Mouse (Mus musculus) liver, embryonic 12.5 days (tissue): ENCODE measurements around the gene Syvn1. TPM values are rescaled to one million over a fixed set of nuclear protein-coding genes. Genes with fewer than 3 reads are reported as not detected.
"Not testable (repeated sequence)": the region's sequence is repeated elsewhere in the genome, so short reads cannot be mapped to it uniquely, and the experiment has no call there.

ENCODE experiments used
- ATAC-seq: fragments of 200-750 bp; cut with Nextera tagmentation; 2 replicates; pipeline ENCODE4 v1.8.0; 2017; ENCODE audit warnings: moderate number of reproducible peaks, mild to moderate bottlenecking, moderate library complexity
- H3K27ac ChIP-seq: fragments of 300-500 bp; sonication (generic); 2 replicates; pipeline ENCODE4 v1.5.1; 2016; ENCODE audit warnings: mild to moderate bottlenecking
- H3K27me3 ChIP-seq: fragments of 300-500 bp; sonication (generic); replicated peaks from 2 replicates; pipeline ENCODE4 v1.6.1; 2016; ENCODE audit warnings: mild to moderate bottlenecking, moderate library complexity
- H3K36me3 ChIP-seq: fragments of 300-500 bp; sonication (generic); 2 replicates; pipeline ENCODE4 v1.6.1; 2016; ENCODE audit warnings: mild to moderate bottlenecking, moderate library complexity
- H3K4me1 ChIP-seq: fragments of 300-500 bp; sonication (generic); 2 replicates; pipeline ENCODE4 v1.6.1; 2016
- H3K4me2 ChIP-seq: fragments of 300-500 bp; sonication (generic); 2 replicates; pipeline ENCODE4 v1.6.1; 2016; ENCODE audit warnings: mild to moderate bottlenecking, moderate library complexity
- H3K4me3 ChIP-seq: fragments of 300-500 bp; sonication (generic); 2 replicates; pipeline ENCODE4 v1.5.1; 2016; ENCODE audit warnings: mild to moderate bottlenecking, moderate library complexity
- H3K9ac ChIP-seq: fragments of 300-500 bp; sonication (generic); 2 replicates; pipeline ENCODE4 v1.6.1; 2016; ENCODE audit warnings: mild to moderate bottlenecking, moderate library complexity
- H3K9me3 ChIP-seq: fragments of 300-500 bp; sonication (generic); replicated peaks from 2 replicates; pipeline ENCODE4 v1.6.1; 2016; ENCODE audit warnings: mild to moderate bottlenecking, moderate library complexity
- WGBS: fragments of 180-500 bp; shearing (Covaris S2); methylation state at CpG from one replicate; pipeline ENCODE4 v1.1.7; 2016; ENCODE audit not compliant: insufficient replicate concordance; 5-methylcytosine and 5-hydroxymethylcytosine counted together
- polyA plus RNA-seq: library from polyadenylated mRNA; unstranded; fragments of >200 nt; fragmentation: Nextera tagmentation; extraction: Ambion mirVana; gene quantifications from 2 replicates; pipeline ENCODE4 v1.2.1, GENCODE M21; 2016

Gene Syvn1
- polyA plus RNA-seq, 1 experiment from 2014 or later = 19.4 TPM

DNA sequence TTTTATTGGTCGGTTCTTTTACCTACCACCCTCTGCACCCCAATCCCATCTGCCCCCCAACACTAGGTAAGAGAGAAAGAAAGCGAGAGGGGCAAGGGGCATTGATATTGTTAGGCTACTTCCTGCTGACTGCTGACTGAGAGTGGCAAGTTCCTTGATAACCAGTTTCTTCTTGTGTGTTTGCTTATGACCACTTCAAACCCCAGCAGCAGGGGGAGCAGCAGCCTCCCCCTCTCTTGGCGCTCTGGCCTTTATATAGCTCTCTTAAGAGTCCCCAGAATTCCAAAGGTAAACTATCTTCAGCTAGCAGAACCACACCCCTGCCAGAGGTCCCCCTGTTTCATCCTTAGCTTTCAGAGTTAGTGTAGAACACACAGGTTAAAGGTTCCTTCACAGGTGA lies 26.1 kb upstream of the Syvn1 start:
- Histone ChIP-seq H3K27ac (no peak overlapping the region), H3K4me1 (peaks cover 57% of the 10 kb centered on the region), H3K9me3 (no peaks in the 10 kb centered on the region), H3K4me2 (no peak overlapping the region), H3K4me3 (no peak overlapping the region), H3K27me3 (peaks cover 13% of the 10 kb centered on the region; the same call in 1 of the 2 replicates), H3K9ac (no peak overlapping the region), H3K36me3 (no peaks in the 10 kb centered on the region)
- no peak for ATAC-seq
- 39% methylated on average over 3 of the region's 3 CpGs for WGBS

DNA sequence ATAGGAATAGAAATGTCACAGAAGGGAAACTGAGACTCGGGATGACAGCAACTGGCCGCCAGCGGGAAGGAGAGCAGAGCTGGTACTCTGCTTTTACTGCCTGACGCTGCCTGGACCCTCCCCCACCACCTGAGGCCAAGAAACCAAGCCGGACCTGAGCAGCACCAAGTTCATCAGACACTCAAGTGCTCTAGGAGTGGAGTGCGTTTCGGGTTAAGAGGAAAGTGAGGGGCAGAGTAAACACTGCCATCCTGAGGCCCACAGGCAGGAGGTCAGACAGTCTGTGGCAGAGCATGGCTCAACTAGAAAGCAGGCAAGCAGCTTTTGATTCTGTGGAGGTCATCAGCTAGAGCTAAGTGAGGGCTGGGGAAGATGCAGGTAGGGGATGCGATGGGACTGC lies 23.3 kb upstream of the Syvn1 start:
- Histone ChIP-seq H3K9ac (no peak overlapping the region), H3K4me3 (no peak overlapping the region), H3K4me2 (no peak overlapping the region), H3K27ac (no peak overlapping the region), H3K4me1 (peaks cover 31% of the 10 kb centered on the region), H3K27me3 (peaks cover 13% of the 10 kb centered on the region; the same call in 1 of the 2 replicates), H3K36me3 (no peaks in the 10 kb centered on the region), H3K9me3 (no peaks in the 10 kb centered on the region)
- WGBS = 60% methylated on average over 8 of the region's 8 CpGs
- no peak for ATAC-seq

DNA sequence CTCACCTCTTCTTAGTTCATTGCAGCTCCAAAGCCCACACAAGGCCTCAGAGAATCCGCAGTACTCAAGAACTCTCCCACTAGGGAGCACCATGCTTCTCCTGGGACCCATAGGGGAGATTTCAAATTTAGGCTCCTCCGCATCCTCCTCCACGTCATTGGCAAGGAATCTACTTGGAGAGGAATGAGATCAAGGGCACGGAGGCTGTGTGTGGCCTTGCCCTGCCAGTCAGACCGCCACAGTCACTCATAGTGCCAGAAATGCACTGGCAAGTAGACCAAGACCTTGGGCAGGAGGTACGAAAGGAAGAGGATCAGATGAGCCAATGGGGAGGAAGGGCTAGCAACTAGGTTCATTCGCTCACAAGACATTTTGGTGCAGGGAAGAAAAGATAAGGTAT lies 22.4 kb upstream of the Syvn1 start:
- Histone ChIP-seq H3K27me3 (peaks cover 15% of the 10 kb centered on the region; the same call in 1 of the 2 replicates), H3K27ac (no peak overlapping the region), H3K9me3 (no peaks in the 10 kb centered on the region), H3K4me1 (peaks cover 22% of the 10 kb centered on the region), H3K36me3 (no peaks in the 10 kb centered on the region), H3K4me3 (no peak overlapping the region), H3K4me2 (no peak overlapping the region), H3K9ac (no peak overlapping the region)
- ATAC-seq = no peak
- 68% methylated on average over 7 of the region's 7 CpGs for WGBS

DNA sequence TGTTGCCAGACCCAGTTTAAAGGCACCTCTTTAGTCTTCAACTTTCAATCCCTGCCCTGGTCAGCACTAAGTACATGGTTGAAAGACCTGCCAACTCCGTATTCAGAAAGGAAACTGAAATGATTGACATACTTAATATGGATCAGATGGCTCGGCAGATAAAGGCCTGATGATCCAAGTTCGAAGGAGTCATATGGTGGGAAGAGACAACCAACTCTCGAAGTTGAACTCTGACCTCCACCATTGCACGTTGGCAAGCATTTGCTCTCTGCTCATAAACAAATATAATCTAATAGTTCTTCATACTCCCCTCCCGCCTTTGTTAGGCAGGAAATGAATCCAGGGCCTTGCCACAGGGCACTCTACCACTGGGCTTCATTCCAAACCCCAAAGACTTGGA lies 17.4 kb upstream of the Syvn1 start:
- Histone ChIP-seq H3K36me3 (no peaks in the 10 kb centered on the region), H3K27ac (no peak overlapping the region), H3K9ac (no peak overlapping the region), H3K9me3 (no peaks in the 10 kb centered on the region), H3K4me2 (no peak overlapping the region), H3K4me1 (peaks cover 4% of the 10 kb centered on the region; the same call in 1 of the 2 replicates), H3K4me3 (no peak overlapping the region), H3K27me3 (peaks cover 12% of the 10 kb centered on the region; the same call in 1 of the 2 replicates)
- no peak for ATAC-seq
- whole genome bisulfite sequencing = 65% methylated on average over 6 of the region's 6 CpGs

DNA sequence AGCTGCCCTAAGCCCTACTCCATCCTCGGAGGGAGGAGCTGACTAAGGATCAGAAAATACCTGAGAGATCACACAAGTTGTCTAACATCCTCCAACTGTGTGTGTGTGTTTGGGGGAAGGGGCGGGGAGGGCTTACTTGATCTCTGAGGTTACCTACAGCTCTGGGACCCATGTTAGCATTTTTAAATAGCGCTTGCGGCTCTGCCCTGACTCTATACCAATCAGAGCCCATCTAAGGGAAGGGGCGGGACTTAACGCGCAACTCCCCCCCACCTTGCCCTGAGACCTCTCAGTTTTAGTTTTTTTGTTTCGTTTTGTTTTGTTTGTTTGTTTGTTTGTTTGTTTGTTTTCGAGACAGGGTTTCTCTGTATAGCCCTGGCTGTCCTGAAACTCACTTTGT lies 16.9 kb upstream of the Syvn1 start:
- H3K36me3 ChIP-seq = no peaks in the 10 kb centered on the region
- no peak for ATAC-seq
- peaks cover 4% of the 10 kb centered on the region; the same call in 1 of the 2 replicates for H3K4me1 ChIP-seq
- no peak overlapping the region for H3K9ac ChIP-seq
- no peak overlapping the region for H3K27ac ChIP-seq
- H3K9me3 ChIP-seq = no peaks in the 10 kb centered on the region
- no peak overlapping the region for H3K4me3 ChIP-seq
- H3K4me2 ChIP-seq = no peak overlapping the region
- H3K27me3 ChIP-seq = peaks cover 11% of the 10 kb centered on the region; the same call in 1 of the 2 replicates
- WGBS = 64% methylated on average over 9 of the region's 9 CpGs

DNA sequence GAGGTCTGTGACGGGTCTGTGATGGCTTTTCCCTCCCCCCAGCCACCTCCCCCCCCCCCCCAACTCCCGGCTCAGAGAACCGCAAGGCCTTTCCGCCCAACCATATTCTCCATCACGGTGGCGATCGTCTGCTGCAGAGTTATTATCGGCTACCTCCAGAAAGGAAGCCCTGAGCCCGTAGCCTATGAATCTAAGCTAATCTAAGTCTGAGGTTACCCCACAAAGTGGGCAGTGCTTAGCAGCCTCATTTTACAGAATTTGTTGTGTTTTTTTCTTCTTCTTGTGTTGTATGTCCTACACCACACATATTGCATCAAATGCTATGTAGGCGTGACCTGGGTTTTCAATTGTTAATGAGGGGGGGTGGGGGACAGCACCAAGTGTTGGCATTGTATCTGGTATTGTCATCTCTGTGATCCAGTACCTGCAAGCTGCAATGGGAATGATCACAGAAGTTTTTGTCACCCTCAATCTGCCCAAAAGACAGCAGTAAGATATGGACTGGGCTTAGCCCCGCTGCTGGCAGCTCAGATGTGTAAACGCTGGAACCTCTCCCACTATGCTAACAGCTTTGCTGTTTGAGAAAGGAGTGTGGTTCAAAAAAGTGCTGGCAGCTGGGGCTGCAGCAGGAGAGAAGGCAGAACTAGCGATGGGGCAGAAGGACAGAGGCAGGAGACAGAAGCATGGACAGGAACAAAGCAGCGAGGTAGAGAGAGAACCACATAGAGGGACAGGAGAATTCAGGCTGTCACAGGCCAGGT lies 15.7 kb upstream of the Syvn1 start:
- ATAC-seq = no peak
- H3K36me3 ChIP-seq = no peaks in the 10 kb centered on the region
- WGBS = 38% methylated on average over 14 of the region's 14 CpGs
- H3K4me3 ChIP-seq = no peak overlapping the region
- H3K4me1 ChIP-seq = peaks cover 4% of the 10 kb centered on the region; the same call in 1 of the 2 replicates
- no peak overlapping the region for H3K4me2 ChIP-seq
- no peaks in the 10 kb centered on the region for H3K9me3 ChIP-seq
- H3K27me3 ChIP-seq = peaks cover 11% of the 10 kb centered on the region; the same call in 1 of the 2 replicates
- H3K9ac ChIP-seq = no peak overlapping the region
- no peak overlapping the region for H3K27ac ChIP-seq

DNA sequence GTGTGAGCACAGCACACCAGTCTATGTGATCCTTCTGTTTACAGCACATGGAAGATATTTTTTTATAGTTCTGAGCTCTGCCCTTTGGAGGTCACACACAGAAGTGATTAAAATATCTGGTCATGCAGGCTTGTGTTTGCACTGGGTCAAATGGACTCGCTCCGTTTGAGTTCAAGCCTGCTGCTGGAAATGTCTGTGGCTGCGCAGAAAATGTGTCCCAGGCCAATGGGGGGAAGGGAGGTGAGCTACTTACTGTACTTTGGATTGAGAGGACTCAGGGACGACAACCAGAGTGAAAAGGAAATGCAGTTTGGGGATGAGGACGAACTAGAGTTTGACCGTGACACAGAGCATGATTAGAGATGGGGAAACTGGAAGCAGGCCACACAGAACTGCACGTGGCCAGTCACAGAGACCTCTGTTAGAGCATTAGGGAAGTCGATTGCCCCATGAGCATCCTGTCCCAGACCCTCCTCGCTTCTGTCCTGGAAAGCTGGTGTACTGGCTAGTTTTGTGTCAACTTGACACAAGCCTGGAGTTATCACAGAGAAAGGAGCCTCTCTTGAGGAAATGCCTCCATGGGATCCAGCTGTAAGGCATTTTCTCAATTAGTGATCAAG lies 10.3 kb upstream of the Syvn1 start:
- H3K4me1 ChIP-seq = 0 out of 2 replicates have a peak, but pooled peaks cover 5% of the 10 kb centered on the region
- no peak for ATAC-seq
- H3K9ac ChIP-seq = no peak overlapping the region
- H3K27me3 ChIP-seq = 0 out of 2 replicates have a peak, but pooled peaks cover 5% of the 10 kb centered on the region
- H3K4me2 ChIP-seq = no peak overlapping the region
- H3K27ac ChIP-seq = no peak overlapping the region
- H3K36me3 ChIP-seq = no peaks in the 10 kb centered on the region
- no peak overlapping the region for H3K4me3 ChIP-seq
- 48% methylated on average over 9 of the region's 9 CpGs for WGBS
- no peaks in the 10 kb centered on the region for H3K9me3 ChIP-seq

DNA sequence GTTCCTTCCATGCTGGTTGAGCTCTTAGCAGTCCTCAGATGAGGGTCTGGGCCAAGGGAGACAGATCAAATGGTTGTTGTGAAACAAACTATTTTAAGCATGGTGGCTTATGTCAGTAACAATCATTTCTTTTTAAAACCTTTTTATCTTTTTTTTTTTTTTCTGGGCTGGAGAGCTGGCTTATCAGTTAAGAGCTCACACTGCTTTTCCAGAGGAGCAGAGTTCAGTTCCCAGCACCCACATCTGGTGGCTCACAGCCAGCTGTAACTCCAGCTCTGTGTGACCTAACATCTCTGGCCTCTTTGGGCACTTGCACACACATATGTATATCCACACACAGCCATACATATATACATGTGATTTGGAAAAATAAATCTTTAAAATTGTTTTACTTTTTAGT lies 8.7 kb upstream of the Syvn1 start:
- Histone ChIP-seq H3K4me2 (no peak overlapping the region), H3K36me3 (no peaks in the 10 kb centered on the region), H3K27me3 (0 out of 2 replicates have a peak, but pooled peaks cover 4% of the 10 kb centered on the region), H3K27ac (no peak overlapping the region), H3K9me3 (no peaks in the 10 kb centered on the region), H3K4me3 (no peak overlapping the region), H3K9ac (no peak overlapping the region), H3K4me1 (0 out of 2 replicates have a peak, but pooled peaks cover 5% of the 10 kb centered on the region)
- no peak for ATAC-seq

DNA sequence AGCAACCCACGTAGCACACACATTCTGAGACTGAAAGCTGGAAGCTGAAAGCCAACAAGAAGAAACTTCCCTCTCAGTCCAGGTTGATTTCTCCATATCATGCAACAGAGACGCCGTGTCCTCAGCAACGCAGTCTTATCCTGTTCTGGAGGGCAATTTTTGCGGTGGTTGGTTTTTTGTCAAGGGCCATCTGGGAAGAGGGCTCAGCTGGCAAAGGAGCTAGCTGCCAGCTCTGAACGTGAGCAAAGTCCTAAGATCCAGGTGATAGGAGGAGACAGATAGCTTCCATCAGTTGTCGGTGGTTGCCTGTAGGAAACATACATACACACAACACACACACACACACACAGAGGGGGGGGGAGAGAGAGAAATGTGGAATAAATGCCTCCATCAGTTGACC lies 8.1 kb upstream of the Syvn1 start:
- WGBS = 66% methylated on average over 7 of the region's 7 CpGs
- no peaks in the 10 kb centered on the region for H3K9me3 ChIP-seq
- H3K4me3 ChIP-seq = no peak overlapping the region
- 0 out of 2 replicates have a peak, but pooled peaks cover 5% of the 10 kb centered on the region for H3K4me1 ChIP-seq
- ATAC-seq = no peak
- H3K4me2 ChIP-seq = no peak overlapping the region
- no peak overlapping the region for H3K27ac ChIP-seq
- no peaks in the 10 kb centered on the region for H3K27me3 ChIP-seq
- no peak overlapping the region for H3K9ac ChIP-seq
- no peaks in the 10 kb centered on the region for H3K36me3 ChIP-seq

DNA sequence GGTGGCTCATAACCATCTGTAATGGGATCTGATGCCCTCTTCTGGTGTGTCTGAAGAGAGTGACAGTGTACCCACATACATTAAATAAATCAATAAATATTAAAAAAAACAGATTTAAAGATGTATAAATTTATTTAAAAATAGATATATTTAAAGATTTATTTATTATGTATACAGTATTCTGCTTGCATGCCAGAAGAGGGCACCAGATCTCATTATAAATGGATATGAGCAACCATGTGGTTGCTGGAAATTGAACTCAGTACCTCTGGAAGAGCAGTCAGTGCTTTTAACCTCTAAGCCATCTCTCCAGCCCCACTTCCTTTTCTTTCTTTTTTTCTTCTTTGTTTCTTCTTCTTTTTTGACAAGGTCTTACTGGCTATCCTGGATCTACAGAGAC lies 6.4 kb upstream of the Syvn1 start:
- H3K4me1 ChIP-seq = peaks cover 15% of the 10 kb centered on the region
- H3K27ac ChIP-seq = no peak overlapping the region
- no peaks in the 10 kb centered on the region for H3K27me3 ChIP-seq
- no peak overlapping the region for H3K4me3 ChIP-seq
- no peaks in the 10 kb centered on the region for H3K9me3 ChIP-seq
- H3K9ac ChIP-seq = no peak overlapping the region
- peaks cover 4% of the 10 kb centered on the region; the same call in 1 of the 2 replicates for H3K36me3 ChIP-seq
- no peak overlapping the region for H3K4me2 ChIP-seq
- no peak for ATAC-seq

DNA sequence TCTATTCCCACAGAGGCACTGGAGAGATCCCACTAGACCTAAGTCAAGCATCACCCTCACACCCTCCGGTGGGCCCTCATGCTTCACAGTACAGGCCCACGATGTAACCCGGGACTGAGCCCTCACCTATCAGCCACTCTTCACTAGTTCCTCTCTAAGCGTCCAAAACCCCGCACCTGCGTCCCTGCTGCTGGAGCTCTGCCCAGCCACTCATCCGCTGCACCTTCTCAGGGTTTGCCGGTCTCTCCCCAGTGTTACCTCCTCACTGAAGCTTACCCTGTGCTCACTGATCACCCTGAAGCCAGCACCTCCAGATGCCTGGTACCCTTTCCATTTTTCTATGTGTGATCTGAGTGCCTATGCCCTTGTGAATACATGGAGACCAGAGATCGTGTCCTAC lies 4.1 kb upstream of the Syvn1 start:
- 73% methylated on average over 9 of the region's 9 CpGs for WGBS
- no peak for ATAC-seq
- H3K4me3 ChIP-seq = no peak overlapping the region

DNA sequence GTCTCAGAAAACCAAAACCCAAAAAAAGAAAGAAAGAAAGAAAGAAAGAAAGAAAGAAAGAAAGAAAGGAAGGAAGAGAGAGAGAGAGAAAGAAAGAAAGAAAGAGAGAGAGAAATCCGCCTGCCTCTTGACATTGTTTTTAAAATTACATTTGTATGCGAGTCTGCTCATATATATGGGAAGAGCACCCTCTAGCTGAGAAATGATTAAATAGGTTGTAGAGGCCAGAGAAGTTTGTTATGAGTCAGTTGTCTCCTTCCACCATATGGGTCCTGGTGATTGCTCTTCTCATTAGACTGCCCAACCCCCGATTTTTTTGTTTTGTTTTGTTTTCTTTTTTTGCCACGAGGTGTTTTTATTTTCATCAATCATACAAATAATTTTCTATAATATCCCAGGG lies 2.3 kb upstream of the Syvn1 start:
- not testable (repeated sequence) for H3K27ac ChIP-seq, H3K4me3 ChIP-seq, H3K9ac ChIP-seq, ATAC-seq, H3K27me3 ChIP-seq, H3K4me2 ChIP-seq, H3K9me3 ChIP-seq
- 41% methylated on average over 4 of the region's 4 CpGs for WGBS
- peaks cover 17% of the 10 kb centered on the region for H3K36me3 ChIP-seq
- H3K4me1 ChIP-seq = peaks cover 36% of the 10 kb centered on the region

More for the DNA sequence above, 4.1 kb upstream of the Syvn1 start:
- Histone ChIP-seq H3K4me2 (no peak overlapping the region), H3K27ac (no peak overlapping the region), H3K4me1 (peaks cover 23% of the 10 kb centered on the region), H3K9me3 (no peaks in the 10 kb centered on the region), H3K36me3 (peaks cover 4% of the 10 kb centered on the region; the same call in 1 of the 2 replicates), H3K27me3 (no peaks in the 10 kb centered on the region), H3K9ac (no peak overlapping the region)
